Mouse (Mus musculus) lung, adult 2 months (tissue): ENCODE data around the gene Bcl11a.

ENCODE experiments used
- CTCF ChIP-seq: fragments of 200-500 bp; IDR thresholded peaks from 2 replicates; pipeline ENCODE4 v1.5.1; 2011; ENCODE audit warnings: mild to moderate bottlenecking, low read length, control low read depth; ENCODE audit not compliant: insufficient read depth
- POLR2A ChIP-seq: fragments of 200-500 bp; IDR thresholded peaks from 2 replicates; pipeline ENCODE4 v1.6.1; 2011; ENCODE audit warnings: low read depth, mild to moderate bottlenecking, control low read depth, low read length, borderline replicate concordance; ENCODE audit errors: extremely low read depth

DNA sequence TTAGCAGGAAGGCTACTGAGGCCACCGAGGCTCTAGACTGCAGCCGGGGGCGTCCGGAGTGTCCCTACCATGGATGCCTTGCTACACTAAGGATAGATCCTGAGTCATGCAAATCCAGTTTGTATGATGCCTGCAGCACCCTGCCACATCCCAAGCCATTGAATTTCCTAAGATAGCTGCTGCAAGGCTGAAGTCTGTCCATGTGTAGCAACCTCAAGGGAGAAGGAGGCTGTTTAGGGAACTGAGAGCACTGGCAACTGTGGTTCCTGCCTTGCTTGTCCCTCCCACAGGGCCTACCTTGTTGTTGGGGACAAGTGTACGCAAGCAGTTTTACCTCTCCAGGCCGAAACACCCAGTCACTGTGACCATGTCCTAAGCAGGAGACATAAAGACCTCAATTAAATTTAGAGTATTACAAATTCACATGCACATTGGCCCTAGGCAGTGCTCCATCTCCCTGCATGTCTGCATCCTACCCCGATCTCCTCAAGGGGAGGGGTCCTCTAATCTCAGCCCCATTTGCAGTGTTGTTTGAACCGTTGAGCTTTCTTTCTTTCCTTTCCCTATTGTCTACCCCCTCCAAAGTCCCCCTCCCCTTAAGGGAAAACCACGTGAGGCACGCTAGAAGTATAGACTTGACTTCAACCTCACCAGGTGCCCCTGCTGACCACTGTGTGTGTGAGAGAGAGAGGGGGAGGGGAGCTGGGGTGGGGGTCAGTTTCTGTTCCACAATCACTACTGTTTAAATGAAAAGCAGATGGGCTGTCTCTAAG lies 63.8 kb downstream of the Bcl11a start:
- TF ChIP-seq POLR2A (no peak), CTCF (no peak)
